Mouse (Mus musculus): Measurements from ENCODE around the gene Emp2.

DNA sequence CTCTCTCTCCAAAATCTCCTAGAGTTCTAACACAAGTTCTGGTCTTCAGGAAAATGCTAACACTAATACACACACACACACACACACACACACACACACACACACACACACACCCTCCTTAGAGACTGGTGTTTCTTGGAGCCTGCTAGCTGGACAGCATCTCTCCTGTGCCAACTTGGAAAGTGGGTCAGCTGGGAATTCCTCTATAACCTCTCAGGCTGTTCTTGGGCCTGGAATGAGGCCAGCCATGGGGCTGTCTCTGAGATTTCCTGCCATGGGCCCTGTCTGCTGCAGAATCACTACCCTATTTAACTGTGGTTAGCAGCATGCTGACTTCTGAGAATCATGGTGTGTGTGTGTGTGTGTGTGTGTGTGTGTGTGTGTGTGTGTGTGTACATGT lies 41.2 kb upstream of the Emp2 start:
- TF ChIP-seq POLR2A (IDR thresholded peaks at IDR 0.05; ENCODE audit: insufficient read depth, low read length) (no peak), CTCF (IDR thresholded peaks at IDR 0.05; ENCODE audit: low read depth, low read length) (no peak), EP300 (IDR thresholded peaks at IDR 0.05; ENCODE audit: insufficient read depth, low read depth, low read length) (no peak)
